Mouse (Mus musculus): Measurements from ENCODE around the gene Prr5l. TPM values are rescaled to one million over a fixed set of nuclear protein-coding genes. Genes with fewer than 3 reads are reported as not detected.

Prr5l gene
- polyA plus RNA-seq, 1 experiment from 2014 or later = 5.6 TPM

DNA sequence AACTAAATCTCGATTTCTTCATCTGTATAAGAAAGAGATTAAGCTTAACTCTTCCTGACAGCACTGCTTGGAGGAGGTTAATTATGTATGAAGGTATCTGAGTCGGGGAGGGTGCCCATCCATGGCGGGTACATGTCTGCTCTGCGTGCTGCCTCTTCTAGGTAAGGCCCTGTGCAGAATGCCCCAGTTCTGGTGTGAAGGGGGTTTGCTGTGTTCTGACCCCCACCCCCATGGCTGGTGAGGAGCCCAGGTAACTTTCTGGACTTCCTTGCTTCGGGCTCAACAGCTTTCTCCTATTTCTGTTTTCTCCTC is 23.5 kb upstream of the Prr5l start:
- 69% methylated on average over 5 of the region's 5 CpGs for WGBS
- peak; percentile 63 for ATAC-seq (ENCODE audit: low read depth)
- H3K36me3 ChIP-seq = peaks cover 8% of the 10 kb centered on the region; the same call in 1 of the 2 replicates
- 0 out of 2 replicates have a peak, but pooled peaks cover 6% of the 10 kb centered on the region for H3K9me3 ChIP-seq
- H3K27ac ChIP-seq (replicated peaks) = no peak overlapping the region
- H3K27me3 ChIP-seq = no peaks in the 10 kb centered on the region
- H3K4me1 ChIP-seq (replicated peaks) = peaks cover 24% of the 10 kb centered on the region
- peak overlapping the region; percentile 62 for H3K9ac ChIP-seq
- H3K4me2 ChIP-seq = peak overlapping the region; percentile 34
- no peak overlapping the region for H3K4me3 ChIP-seq

DNA sequence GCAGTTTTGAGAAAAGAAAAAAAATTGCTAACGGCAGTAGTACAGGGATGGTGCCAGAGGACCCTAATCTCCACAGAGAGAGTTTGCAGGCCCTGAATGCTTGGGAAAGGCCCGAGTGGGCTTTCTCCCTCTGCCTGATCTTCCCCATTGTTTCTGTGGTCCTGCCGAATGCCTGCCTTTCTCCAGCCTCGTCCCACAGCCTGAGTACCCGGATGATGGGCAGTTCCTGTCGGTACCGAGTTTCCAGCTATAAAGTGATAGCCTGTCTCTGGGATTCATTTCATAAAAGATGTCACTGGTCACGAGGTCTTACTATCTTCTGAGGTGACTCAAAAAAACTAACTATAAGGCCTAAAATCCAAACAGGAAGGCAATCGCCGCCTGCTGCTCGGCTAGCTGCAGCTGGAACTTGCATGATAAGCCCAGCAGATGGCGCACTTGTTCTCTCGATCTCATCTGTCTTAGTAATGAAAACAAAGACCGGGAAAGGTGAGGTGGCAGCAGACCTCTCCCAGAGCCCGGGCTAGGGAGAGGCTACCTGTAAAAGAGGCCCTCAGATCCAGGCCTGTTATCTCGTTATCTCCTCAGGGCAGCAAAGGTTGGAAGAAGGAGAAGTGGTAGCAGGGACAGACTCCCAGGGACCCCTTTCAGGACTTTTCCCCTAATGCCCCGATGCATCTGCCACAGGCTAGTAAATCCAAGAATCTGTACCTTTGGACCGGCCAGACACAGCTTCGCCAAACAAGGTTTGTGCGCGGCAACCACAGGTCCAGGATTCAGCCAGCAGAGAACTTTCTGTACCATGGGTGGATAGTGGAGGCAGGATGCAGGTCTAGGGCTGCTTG is 22.9 kb upstream of the Prr5l start:
- peak; percentile 80 for ATAC-seq (ENCODE audit: low read depth)
- Histone ChIP-seq H3K9me3 (0 out of 2 replicates have a peak, but pooled peaks cover 6% of the 10 kb centered on the region), H3K4me3 (no peak overlapping the region), H3K9ac (peak overlapping the region; percentile 62), H3K27ac (replicated peaks) (no peak overlapping the region), H3K4me2 (peak overlapping the region; percentile 34), H3K27me3 (no peaks in the 10 kb centered on the region), H3K4me1 (replicated peaks) (peaks cover 24% of the 10 kb centered on the region), H3K36me3 (peaks cover 12% of the 10 kb centered on the region)
- 23% methylated on average over 21 of the region's 21 CpGs for WGBS

DNA sequence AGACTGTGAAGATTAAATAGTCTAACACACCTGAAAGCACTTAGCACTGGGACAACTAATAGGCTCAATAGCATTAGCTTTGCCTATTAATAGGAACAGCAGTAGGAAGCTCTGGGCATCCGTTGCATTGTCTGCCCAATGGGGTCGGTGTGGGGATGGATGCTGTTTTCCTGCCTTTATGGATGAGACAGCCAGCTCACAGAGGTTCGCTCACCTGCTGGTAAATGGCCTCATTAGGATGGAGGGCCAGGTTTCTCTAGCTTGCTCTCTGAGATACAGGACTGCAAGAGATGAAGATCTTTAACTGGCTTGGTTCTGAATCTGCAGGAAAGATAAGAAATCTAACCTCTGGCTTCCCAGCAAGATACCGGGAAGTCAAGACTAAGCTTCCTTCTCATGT is 19.4 kb upstream of the Prr5l start:
- ATAC-seq (ENCODE audit: low read depth) = no peak
- H3K4me3 ChIP-seq = no peak overlapping the region

DNA sequence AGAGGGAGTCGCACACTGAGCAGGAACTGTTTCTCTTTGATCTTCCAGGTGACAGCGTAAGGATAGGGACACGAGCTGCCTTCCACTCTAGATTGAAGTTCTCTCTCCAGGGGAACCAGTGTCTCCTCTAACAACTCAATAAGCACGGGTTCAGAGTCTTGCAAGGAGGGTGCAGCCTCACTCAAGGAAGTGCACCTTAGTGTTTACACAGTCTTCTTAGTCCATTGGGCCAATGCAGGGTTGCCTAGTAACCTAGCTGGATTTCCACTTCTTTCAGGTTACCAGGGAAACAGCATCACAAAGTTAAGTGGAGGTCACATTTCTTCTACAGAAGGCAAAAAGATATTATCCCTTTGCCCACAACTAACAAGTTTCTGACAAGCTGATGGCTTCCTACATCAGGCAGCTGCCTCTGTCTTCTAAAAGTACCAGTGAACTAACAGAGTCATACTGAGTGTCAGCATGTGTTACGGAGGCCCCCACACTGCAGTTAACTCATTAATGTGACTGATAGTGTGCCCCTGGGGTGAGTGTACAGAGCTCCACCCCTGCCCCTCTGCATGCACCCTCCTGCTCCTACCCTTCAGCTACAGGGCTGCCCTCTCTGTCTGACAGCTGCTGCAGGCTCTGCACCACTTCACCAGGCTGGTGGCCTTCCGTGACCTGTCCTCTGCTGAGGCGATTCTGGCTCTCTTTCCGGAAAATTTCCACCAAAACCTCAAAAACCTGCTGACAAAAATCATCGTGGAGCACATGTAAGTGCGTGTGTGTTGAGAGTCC is 13.8 kb upstream of the Prr5l start:
- ATAC-seq (ENCODE audit: low read depth) = no peak
- 68% methylated on average over 10 of the region's 10 CpGs for WGBS
- no peaks in the 10 kb centered on the region for H3K27me3 ChIP-seq
- H3K9me3 ChIP-seq = no peaks in the 10 kb centered on the region
- no peak overlapping the region for H3K4me3 ChIP-seq
- no peak overlapping the region for H3K4me2 ChIP-seq
- H3K36me3 ChIP-seq = peaks cover 44% of the 10 kb centered on the region
- no peak overlapping the region for H3K27ac ChIP-seq (replicated peaks)
- H3K4me1 ChIP-seq (replicated peaks) = peaks cover 13% of the 10 kb centered on the region
- no peak overlapping the region for H3K9ac ChIP-seq

More for the DNA sequence above, 19.4 kb upstream of the Prr5l start:
- Histone ChIP-seq H3K9ac (no peak overlapping the region), H3K4me1 (replicated peaks) (peaks cover 7% of the 10 kb centered on the region), H3K27ac (replicated peaks) (no peak overlapping the region), H3K9me3 (no peaks in the 10 kb centered on the region), H3K27me3 (no peaks in the 10 kb centered on the region), H3K4me2 (no peak overlapping the region), H3K36me3 (peaks cover 23% of the 10 kb centered on the region)
- 66% methylated on average over 4 of the region's 4 CpGs for WGBS

DNA sequence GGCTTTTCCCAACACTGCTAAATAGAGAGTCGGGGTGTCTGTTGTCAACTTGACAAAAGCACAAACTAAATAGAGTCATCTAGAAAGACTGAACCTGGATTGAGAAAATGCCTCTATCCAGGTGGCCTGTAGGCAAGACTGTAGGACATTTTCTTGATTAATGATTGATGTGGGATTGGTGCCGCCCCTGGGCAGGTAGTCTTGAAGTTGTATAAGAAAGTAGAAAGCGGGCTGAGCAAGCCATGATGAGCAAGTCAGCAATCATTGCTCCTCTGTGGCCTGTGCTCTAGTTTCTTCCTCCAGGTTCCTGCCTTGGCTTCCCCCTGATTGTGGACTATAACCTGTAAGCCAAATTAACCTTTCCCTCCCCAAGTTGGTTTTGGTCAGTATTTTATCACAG is 11.3 kb upstream of the Prr5l start:
- peaks cover 23% of the 10 kb centered on the region; the same call in 1 of the 2 replicates for H3K36me3 ChIP-seq
- no peak overlapping the region for H3K4me3 ChIP-seq
- no peaks in the 10 kb centered on the region for H3K27me3 ChIP-seq
- 98% methylated on average over 3 of the region's 3 CpGs for WGBS
- H3K4me2 ChIP-seq = no peak overlapping the region
- no peak overlapping the region for H3K9ac ChIP-seq
- peaks cover 17% of the 10 kb centered on the region for H3K4me1 ChIP-seq (replicated peaks)
- no peak for ATAC-seq (ENCODE audit: low read depth)
- no peaks in the 10 kb centered on the region for H3K9me3 ChIP-seq
- H3K27ac ChIP-seq (replicated peaks) = no peak overlapping the region

DNA sequence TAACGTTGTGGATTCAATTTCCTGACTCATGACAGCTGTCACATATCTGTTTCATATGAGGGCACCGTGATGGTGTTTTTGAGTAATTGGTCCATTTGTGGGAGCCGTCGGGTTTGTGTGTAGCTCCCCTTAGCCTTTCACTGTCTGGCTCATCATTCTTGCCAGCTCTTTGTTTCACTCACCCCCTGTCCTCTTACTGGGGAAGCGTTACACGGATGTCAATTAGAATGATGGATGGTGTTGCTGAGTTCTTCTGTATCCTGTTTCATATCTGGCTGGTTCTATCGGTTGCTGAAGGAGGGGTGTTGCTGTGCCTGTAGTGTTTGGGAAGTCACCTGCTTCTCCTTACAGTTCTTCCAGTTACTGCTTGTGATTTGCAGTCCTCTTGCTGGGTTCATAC is 8.3 kb upstream of the Prr5l start:
- 0 out of 2 replicates have a peak overlapping the region, but pooled peaks have one; percentile 26 for H3K9ac ChIP-seq
- no peaks in the 10 kb centered on the region for H3K9me3 ChIP-seq
- H3K4me1 ChIP-seq (replicated peaks) = peaks cover 24% of the 10 kb centered on the region
- H3K27me3 ChIP-seq = no peaks in the 10 kb centered on the region
- ATAC-seq (ENCODE audit: low read depth) = no peak
- 30% methylated on average over 7 of the region's 7 CpGs for WGBS
- H3K27ac ChIP-seq (replicated peaks) = peak overlapping the region; percentile 59; the same call in 1 of the 2 replicates
- no peak overlapping the region for H3K4me3 ChIP-seq
- H3K36me3 ChIP-seq = peaks cover 11% of the 10 kb centered on the region; the same call in 1 of the 2 replicates
- H3K4me2 ChIP-seq = no peak overlapping the region

DNA sequence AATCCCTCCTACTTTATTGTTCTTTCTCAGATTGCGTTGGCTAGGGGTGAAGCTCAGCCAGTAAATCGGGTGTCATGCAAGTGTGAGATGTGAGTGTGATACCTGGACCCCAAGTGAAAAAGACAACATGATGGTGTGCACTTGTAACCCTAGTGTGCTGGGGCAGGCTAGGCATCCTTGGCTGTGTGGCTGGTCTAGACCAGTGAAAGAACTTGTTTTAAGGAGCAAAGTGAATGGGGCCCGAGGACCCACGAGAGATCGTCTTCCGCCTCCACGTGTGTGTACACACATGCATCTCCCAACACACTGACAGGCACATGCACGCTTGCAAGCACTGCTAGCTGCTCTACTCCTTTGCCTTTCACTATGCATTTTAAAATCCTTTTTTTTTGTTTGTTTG is 6.1 kb upstream of the Prr5l start:
- 87% methylated on average over 8 of the region's 8 CpGs for WGBS
- H3K9ac ChIP-seq = no peak overlapping the region
- H3K27ac ChIP-seq (replicated peaks) = no peak overlapping the region
- peaks cover 23% of the 10 kb centered on the region for H3K4me1 ChIP-seq (replicated peaks)
- H3K27me3 ChIP-seq = no peaks in the 10 kb centered on the region
- H3K36me3 ChIP-seq = no peaks in the 10 kb centered on the region
- no peak for ATAC-seq (ENCODE audit: low read depth)
- no peaks in the 10 kb centered on the region for H3K9me3 ChIP-seq
- no peak overlapping the region for H3K4me2 ChIP-seq
- H3K4me3 ChIP-seq = no peak overlapping the region

DNA sequence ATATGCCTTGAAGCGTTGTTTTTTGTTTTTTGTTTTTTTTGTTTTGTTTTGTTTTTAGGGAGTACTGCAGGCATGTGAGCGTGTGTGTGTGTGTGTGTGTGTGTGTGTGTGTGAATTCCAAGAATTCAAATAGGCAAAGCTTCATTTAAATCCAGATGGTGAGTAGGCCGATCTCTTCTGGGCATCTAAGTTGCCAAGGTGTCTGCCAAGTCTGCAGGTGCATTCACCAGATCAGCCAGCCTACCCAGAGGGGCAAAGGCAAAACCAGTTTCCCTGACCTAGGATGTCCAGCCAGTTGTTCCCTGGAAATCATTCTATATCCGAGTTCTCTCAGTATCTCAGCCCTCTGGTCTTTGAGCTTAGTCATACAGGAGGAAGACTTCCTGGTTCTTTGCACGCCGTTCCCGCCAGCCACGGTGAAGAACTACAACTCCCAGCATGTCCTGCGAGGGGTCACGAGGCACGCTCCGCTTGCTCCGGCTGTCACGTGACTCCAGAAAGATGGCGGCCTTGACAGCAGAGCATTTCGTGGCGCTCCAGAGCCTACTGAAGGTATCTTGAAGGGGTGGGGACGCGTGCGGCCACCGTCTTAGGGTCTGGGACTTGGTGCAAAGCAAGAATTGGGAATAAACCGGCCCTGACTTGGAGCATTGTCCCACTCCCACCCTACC is 3.1 kb upstream of the Prr5l start, which contains the start of gene Commd9:
Gene Commd9 (plus strand): TSS at position 480 of the 671 bp plus-strand sequence.
- WGBS = 12% methylated on average over 22 of the region's 22 CpGs
- H3K27me3 ChIP-seq = no peaks in the 10 kb centered on the region
- peak within 1 kb of the TSS; percentile 75 for H3K4me3 ChIP-seq
- H3K9ac ChIP-seq = peak within 1 kb of the TSS; percentile 84
- H3K9me3 ChIP-seq = no peaks in the 10 kb centered on the region
- H3K36me3 ChIP-seq = no peaks in the 10 kb centered on the region
- peak; percentile 96 for ATAC-seq (ENCODE audit: low read depth)
- H3K4me1 ChIP-seq (replicated peaks) = peaks cover 26% of the 10 kb centered on the region
- H3K27ac ChIP-seq (replicated peaks) = peak within 1 kb of the TSS; percentile 77; the same call in 1 of the 2 replicates
- peak within 1 kb of the TSS; percentile 66 for H3K4me2 ChIP-seq

DNA sequence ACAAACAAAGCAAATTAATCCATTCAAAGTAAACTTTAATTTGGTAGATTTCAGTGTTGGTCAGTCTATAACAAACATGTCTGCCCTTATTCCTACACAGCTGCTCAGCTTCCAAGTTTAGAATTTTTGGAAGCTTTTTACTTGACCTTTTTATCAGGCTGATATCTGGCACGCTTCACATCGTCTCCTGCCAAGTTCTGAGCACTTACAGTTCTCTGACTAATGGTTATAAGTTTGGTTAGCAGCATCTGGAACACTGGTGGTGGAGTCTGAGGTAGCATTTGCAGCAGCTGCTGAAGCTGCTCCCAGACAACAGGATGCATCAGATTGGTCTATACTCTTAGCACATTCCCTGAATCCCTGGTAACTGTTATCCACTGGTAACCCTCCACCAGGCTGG is 1.5 kb upstream of the Prr5l start:
- H3K4me3 ChIP-seq = no peak overlapping the region
- H3K27me3 ChIP-seq = no peaks in the 10 kb centered on the region
- peaks cover 26% of the 10 kb centered on the region for H3K4me1 ChIP-seq (replicated peaks)
- H3K27ac ChIP-seq (replicated peaks) = no peak overlapping the region
- no peak for ATAC-seq (ENCODE audit: low read depth)
- H3K9ac ChIP-seq = no peak overlapping the region
- 90% methylated on average over 2 of the region's 2 CpGs for WGBS
- H3K9me3 ChIP-seq = no peaks in the 10 kb centered on the region
- no peaks in the 10 kb centered on the region for H3K36me3 ChIP-seq
- no peak overlapping the region for H3K4me2 ChIP-seq

DNA sequence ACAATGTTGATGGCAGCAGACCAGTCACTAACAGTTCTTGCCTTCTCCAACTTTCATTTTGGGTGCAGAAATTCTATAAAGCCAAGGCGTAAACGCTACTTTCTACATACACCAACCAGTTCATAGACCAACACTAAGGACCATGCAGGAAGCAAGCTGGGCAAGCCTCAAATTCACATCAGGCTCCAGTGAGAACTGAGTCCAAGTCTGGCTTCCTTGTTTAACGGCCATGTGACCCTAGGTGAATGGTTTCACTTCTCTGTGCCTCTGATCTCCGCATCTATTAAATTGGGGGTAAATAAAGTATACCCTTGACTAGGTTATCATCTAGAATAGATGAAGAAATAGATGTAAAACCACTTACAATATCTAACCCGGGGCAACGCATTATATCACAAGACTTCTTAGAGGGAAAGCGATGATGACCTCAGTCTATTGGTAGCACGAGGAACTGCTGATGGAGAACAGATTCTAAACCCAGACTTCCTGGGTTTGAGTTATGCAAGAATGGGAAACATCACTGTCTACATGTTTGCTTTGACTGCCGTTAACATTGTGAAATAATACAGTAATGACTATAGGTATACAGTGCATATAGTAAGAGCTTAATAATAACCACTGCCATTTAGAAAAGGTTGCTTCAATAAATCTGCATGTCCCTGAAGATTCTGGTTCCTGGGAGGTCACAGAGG is 1.2 kb downstream of the Prr5l start:
- H3K27me3 ChIP-seq = no peaks in the 10 kb centered on the region
- ATAC-seq (ENCODE audit: low read depth) = no peak
- no peak overlapping the region for H3K4me3 ChIP-seq
- H3K4me1 ChIP-seq (replicated peaks) = peaks cover 13% of the 10 kb centered on the region
- H3K27ac ChIP-seq (replicated peaks) = no peak overlapping the region
- WGBS = 91% methylated on average over 9 of the region's 9 CpGs
- H3K4me2 ChIP-seq = no peak overlapping the region
- H3K9me3 ChIP-seq = no peaks in the 10 kb centered on the region
- H3K36me3 ChIP-seq = no peaks in the 10 kb centered on the region
- no peak overlapping the region for H3K9ac ChIP-seq

DNA sequence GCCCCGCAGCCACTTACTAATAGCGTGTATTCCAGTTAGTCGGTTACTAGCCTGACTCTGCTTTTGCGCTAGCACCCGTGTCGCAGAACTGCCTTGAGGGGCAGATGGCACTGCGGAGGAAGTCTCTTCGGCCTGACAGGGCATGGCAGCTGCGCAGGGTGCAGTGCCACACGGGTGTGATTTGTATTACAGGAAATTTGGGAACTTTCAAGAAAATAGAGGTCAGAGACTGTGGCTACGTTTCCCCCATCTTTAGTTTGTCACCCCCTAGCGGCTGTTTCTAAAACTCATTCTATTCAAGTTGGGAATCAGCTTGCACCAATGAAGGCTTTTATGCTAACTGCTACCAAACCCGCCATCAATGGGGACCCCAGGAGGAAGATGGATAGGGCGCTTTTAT is 11.6 kb downstream of the Prr5l start:
- Histone ChIP-seq H3K36me3 (no peaks in the 10 kb centered on the region), H3K27me3 (no peaks in the 10 kb centered on the region), H3K27ac (replicated peaks) (no peak overlapping the region), H3K4me3 (no peak overlapping the region), H3K9me3 (no peaks in the 10 kb centered on the region), H3K9ac (no peak overlapping the region), H3K4me1 (replicated peaks) (no peaks in the 10 kb centered on the region), H3K4me2 (peak overlapping the region; percentile 42)
- WGBS = 30% methylated on average over 14 of the region's 14 CpGs
- no peak; the same call in 1 of the 2 replicates for ATAC-seq (ENCODE audit: low read depth)
